Mouse (Mus musculus) heart, postnatal 0 days (tissue): ENCODE data around the gene Lix1l.

Experiments used
- CTCF ChIP-seq: IDR thresholded peaks from 2 replicates; pipeline ENCODE4 v1.5.1; 2016; ENCODE audit warnings: antibody characterized with exemption, control low read depth, low read depth
- EP300 ChIP-seq: IDR thresholded peaks from 2 replicates; pipeline ENCODE4 v1.6.1; 2016; ENCODE audit warnings: antibody characterized with exemption, low read depth

GRCm38 (mm10) chr3:96553601-96554000 is 47.3 kb upstream of the Lix1l start:
- TF ChIP-seq CTCF (no peak), EP300 (no peak)
